Mouse (Mus musculus) frontal cortex, adult (tissue): ENCODE measurements at regions not wholly inside any gene's neighbourhood (a gene's known extent, or its start where the extent isn't known, plus 50 kb on each side); places are given as distances from the start of the nearest gene placed in this dataset.

Experiments
- ATAC-seq: cut with Nextera tagmentation; 2 replicates; pipeline ENCODE4 v1.9.2; 2017; ENCODE audit warnings: mild to moderate bottlenecking, moderate library complexity, mixed read lengths; ENCODE audit not compliant: low TSS enrichment

GRCm38 (mm10) chr14:112895561-112895960 is 418.8 kb upstream of the Tpm3-rs7 start:
- ATAC-seq, result peak; percentile 78

- no peak for ATAC-seq
Measured at GRCm38 (mm10) chr14:112901171-112901570, 413.2 kb upstream of the Tpm3-rs7 start.

DNA sequence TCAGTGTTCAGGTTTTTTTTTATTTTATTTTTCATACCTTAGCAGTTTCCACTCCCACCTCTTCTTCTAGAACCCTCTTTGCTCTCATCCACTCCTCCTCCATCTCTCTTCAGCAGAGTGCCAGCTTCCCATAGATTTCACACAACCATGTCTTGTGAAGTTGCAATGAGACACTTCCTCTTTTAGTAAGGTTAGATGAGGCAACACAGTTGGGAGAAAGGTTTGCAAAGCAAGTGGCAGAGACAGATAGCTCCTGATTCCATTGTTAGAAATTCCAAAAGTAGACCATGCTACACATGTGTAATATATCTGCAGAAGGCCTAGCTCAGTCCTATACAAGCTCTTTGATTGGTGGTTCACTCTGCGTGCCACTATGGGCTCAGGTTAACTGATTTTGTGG is 397.3 kb upstream of the Tpm3-rs7 start:
- peak; percentile 69 for ATAC-seq
